Mouse (Mus musculus) neural tube, embryonic 11.5 days (tissue): ENCODE measurements at regions not wholly inside any gene's neighbourhood (a gene's known extent, or its start where the extent isn't known, plus 50 kb on each side); places are given as distances from the start of the nearest gene placed in this dataset.

ENCODE experiments used
- ATAC-seq: fragments of 200-750 bp; cut with Nextera tagmentation; 2 replicates; pipeline ENCODE4 v1.8.0; 2017; ENCODE audit warnings: moderate number of reproducible peaks, mild to moderate bottlenecking, moderate TSS enrichment, moderate library complexity; ENCODE audit not compliant: insufficient read depth, low FRiP score, low TSS enrichment
- DNase-seq: peaks from one replicate; pipeline ENCODE4 v3.0.0-alpha.2; 2015; ENCODE audit warnings: low spot score
- H3K27ac ChIP-seq: fragments of 300-500 bp; sonication (generic); 2 replicates; pipeline ENCODE4 v1.5.1; 2014; ENCODE audit warnings: low read depth, mild to moderate bottlenecking, low read length
- H3K27me3 ChIP-seq: fragments of 300-500 bp; sonication (generic); 2 replicates; pipeline ENCODE4 v1.6.1; 2014; ENCODE audit warnings: mild to moderate bottlenecking, low read length, mixed read lengths; ENCODE audit not compliant: control insufficient read depth, insufficient read depth
- H3K36me3 ChIP-seq: fragments of 300-500 bp; sonication (generic); 2 replicates; pipeline ENCODE4 v1.6.1; 2014; ENCODE audit warnings: mild to moderate bottlenecking, low read length, moderate library complexity, mixed read lengths; ENCODE audit not compliant: control insufficient read depth, insufficient read depth
- H3K4me1 ChIP-seq: fragments of 300-500 bp; sonication (generic); 2 replicates; pipeline ENCODE4 v1.6.1; 2014; ENCODE audit warnings: low read length, mixed read lengths; ENCODE audit not compliant: control insufficient read depth, insufficient read depth
- H3K4me2 ChIP-seq: fragments of 300-500 bp; sonication (generic); 2 replicates; pipeline ENCODE4 v1.6.1; 2014; ENCODE audit warnings: low read depth, mild to moderate bottlenecking, moderate library complexity
- H3K4me3 ChIP-seq: fragments of 300-500 bp; sonication (generic); 2 replicates; pipeline ENCODE4 v1.5.1; 2014; ENCODE audit warnings: low read depth, low read length
- H3K9ac ChIP-seq: fragments of 300-500 bp; sonication (generic); 2 replicates; pipeline ENCODE4 v1.6.1; 2014; ENCODE audit warnings: mild to moderate bottlenecking, low read length
- H3K9me3 ChIP-seq: fragments of 300-500 bp; sonication (generic); 2 replicates; pipeline ENCODE4 v1.6.1; 2016; ENCODE audit warnings: low read length; ENCODE audit not compliant: control insufficient read depth
- WGBS: fragments of 180-500 bp; shearing (Covaris S2); extraction: QIAGEN DNeasy Blood & Tissue Kit; methylation state at CpG from one replicate; pipeline ENCODE4 v1.1.7; 2014; 5-methylcytosine and 5-hydroxymethylcytosine counted together

GRCm38 (mm10) chr5:126099931-126100330 is 568.4 kb downstream of the Tmem132b start:
- H3K9me3 ChIP-seq = no peaks in the 10 kb centered on the region
- ATAC-seq = no peak
- 92% methylated on average over 8 of the region's 8 CpGs for WGBS

GRCm38 (mm10) chr5:126104464-126104863 is 572.9 kb downstream of the Tmem132b start:
- no peaks in the 10 kb centered on the region for H3K27me3 ChIP-seq
- no peak overlapping the region for H3K27ac ChIP-seq
- DNase-seq (no peak), ATAC-seq (no peak)
- H3K36me3 ChIP-seq = no peaks in the 10 kb centered on the region
- H3K4me2 ChIP-seq = no peak overlapping the region
- no peaks in the 10 kb centered on the region for H3K9me3 ChIP-seq
- WGBS = 83% methylated on average over 5 of the region's 5 CpGs
- no peak overlapping the region for H3K9ac ChIP-seq
- H3K4me3 ChIP-seq = no peak overlapping the region
- no peaks in the 10 kb centered on the region for H3K4me1 ChIP-seq

More at GRCm38 (mm10) chr5:126099931-126100330, 568.4 kb downstream of the Tmem132b start:
- Histone ChIP-seq H3K27ac (no peak overlapping the region), H3K4me1 (no peaks in the 10 kb centered on the region), H3K27me3 (no peaks in the 10 kb centered on the region), H3K4me2 (no peak overlapping the region), H3K9ac (no peak overlapping the region), H3K4me3 (no peak overlapping the region), H3K36me3 (no peaks in the 10 kb centered on the region)
- DNase-seq = no peak

GRCm38 (mm10) chr5:126104883-126105282 is 573.3 kb downstream of the Tmem132b start:
- 58% methylated on average over 1 of the region's 1 CpGs for WGBS
- Histone ChIP-seq H3K9me3 (no peaks in the 10 kb centered on the region), H3K27me3 (no peaks in the 10 kb centered on the region), H3K4me1 (no peaks in the 10 kb centered on the region), H3K36me3 (no peaks in the 10 kb centered on the region), H3K27ac (no peak overlapping the region), H3K9ac (no peak overlapping the region), H3K4me3 (no peak overlapping the region), H3K4me2 (no peak overlapping the region)
- ATAC-seq (no peak), DNase-seq (no peak)

- Histone ChIP-seq H3K4me1 (no peaks in the 10 kb centered on the region), H3K9ac (no peak overlapping the region), H3K27ac (no peak overlapping the region), H3K4me3 (no peak overlapping the region), H3K27me3 (no peaks in the 10 kb centered on the region), H3K36me3 (no peaks in the 10 kb centered on the region), H3K9me3 (no peaks in the 10 kb centered on the region), H3K4me2 (no peak overlapping the region)
- DNase-seq = no peak
- no peak for ATAC-seq
- 84% methylated on average over 1 of the region's 1 CpGs for WGBS
Observed at GRCm38 (mm10) chr5:126105446-126105845, 573.9 kb downstream of the Tmem132b start.

GRCm38 (mm10) chr5:126107020-126107419 is 575.4 kb downstream of the Tmem132b start:
- DNase-seq = no peak
- Histone ChIP-seq H3K27me3 (no peaks in the 10 kb centered on the region), H3K9ac (no peak overlapping the region), H3K9me3 (no peaks in the 10 kb centered on the region), H3K4me2 (no peak overlapping the region), H3K4me1 (no peaks in the 10 kb centered on the region), H3K36me3 (no peaks in the 10 kb centered on the region), H3K4me3 (no peak overlapping the region), H3K27ac (no peak overlapping the region)
- ATAC-seq = no peak
- 82% methylated on average over 5 of the region's 5 CpGs for WGBS

- Histone ChIP-seq H3K4me3 (no peak overlapping the region), H3K9ac (no peak overlapping the region), H3K36me3 (no peaks in the 10 kb centered on the region), H3K9me3 (no peaks in the 10 kb centered on the region), H3K4me1 (no peaks in the 10 kb centered on the region), H3K27me3 (no peaks in the 10 kb centered on the region), H3K4me2 (no peak overlapping the region), H3K27ac (no peak overlapping the region)
- ATAC-seq = no peak
- DNase-seq = no peak
- WGBS = 72% methylated on average over 3 of the region's 3 CpGs
Observed at GRCm38 (mm10) chr5:126108837-126109236, 577.3 kb downstream of the Tmem132b start.

- no peak overlapping the region for H3K9ac ChIP-seq
- no peaks in the 10 kb centered on the region for H3K9me3 ChIP-seq
- no peak overlapping the region for H3K4me2 ChIP-seq
- 71% methylated on average over 2 of the region's 2 CpGs for WGBS
- no peak for DNase-seq
- no peaks in the 10 kb centered on the region for H3K4me1 ChIP-seq
- no peaks in the 10 kb centered on the region for H3K36me3 ChIP-seq
- H3K27ac ChIP-seq = no peak overlapping the region
- H3K4me3 ChIP-seq = no peak overlapping the region
- no peaks in the 10 kb centered on the region for H3K27me3 ChIP-seq
- no peak for ATAC-seq
Observed at GRCm38 (mm10) chr5:126117291-126117690, 585.7 kb downstream of the Tmem132b start.

GRCm38 (mm10) chr5:126117906-126118521 is 586.4 kb downstream of the Tmem132b start:
- Histone ChIP-seq H3K4me1 (no peaks in the 10 kb centered on the region), H3K36me3 (no peaks in the 10 kb centered on the region), H3K27ac (no peak overlapping the region), H3K4me2 (no peak overlapping the region), H3K4me3 (no peak overlapping the region), H3K9me3 (no peaks in the 10 kb centered on the region), H3K27me3 (no peaks in the 10 kb centered on the region), H3K9ac (no peak overlapping the region)
- ATAC-seq = no peak
- WGBS = 73% methylated on average over 5 of the region's 5 CpGs
- no peak for DNase-seq

GRCm38 (mm10) chr5:126118731-126119130 is 587.2 kb downstream of the Tmem132b start:
- H3K27ac ChIP-seq = no peak overlapping the region
- no peaks in the 10 kb centered on the region for H3K36me3 ChIP-seq
- no peak overlapping the region for H3K9ac ChIP-seq
- DNase-seq = no peak
- no peaks in the 10 kb centered on the region for H3K27me3 ChIP-seq
- H3K9me3 ChIP-seq = no peaks in the 10 kb centered on the region
- no peaks in the 10 kb centered on the region for H3K4me1 ChIP-seq
- 66% methylated on average over 3 of the region's 3 CpGs for WGBS
- no peak overlapping the region for H3K4me2 ChIP-seq
- ATAC-seq = no peak
- no peak overlapping the region for H3K4me3 ChIP-seq
